Mouse (Mus musculus) olfactory bulb, adult 2 months (tissue): ENCODE data around the gene Igsf9b. TPM values are rescaled to one million over a fixed set of nuclear protein-coding genes. Genes with fewer than 3 reads are reported as not detected.

Source experiments
- H3K27ac ChIP-seq: fragments of 200-500 bp; 2 replicates; pipeline ENCODE4 v1.5.1; 2012; ENCODE audit warnings: low read depth, low read length; ENCODE audit not compliant: insufficient read depth
- H3K4me1 ChIP-seq: fragments of 200-500 bp; 2 replicates; pipeline ENCODE4 v1.6.1; 2012; ENCODE audit warnings: low read length; ENCODE audit not compliant: control insufficient read depth, insufficient read depth
- H3K4me3 ChIP-seq: fragments of 200-500 bp; 2 replicates; pipeline ENCODE4 v1.5.1; 2012; ENCODE audit warnings: mild to moderate bottlenecking, low read depth, low read length, moderate library complexity; ENCODE audit not compliant: insufficient read depth
- CTCF ChIP-seq: fragments of 200-500 bp; IDR thresholded peaks from 2 replicates; pipeline ENCODE4 v1.5.1; 2012; ENCODE audit warnings: low read depth, mild to moderate bottlenecking, low read length, moderate library complexity; ENCODE audit not compliant: insufficient read depth
- POLR2A ChIP-seq: fragments of 200-500 bp; IDR thresholded peaks from 2 replicates; pipeline ENCODE4 v1.6.1; 2012; ENCODE audit warnings: mild to moderate bottlenecking, low read depth, low read length, moderate library complexity; ENCODE audit not compliant: insufficient read depth
- WGBS: fragments of 180-500 bp; shearing (Covaris S2); methylation state at CpG from one replicate; pipeline ENCODE4 v1.1.7; 2018; 5-methylcytosine and 5-hydroxymethylcytosine counted together
- polyA plus RNA-seq: library from polyadenylated mRNA; stranded (reverse); fragments of >200 nt; gene quantifications from 2 replicates; pipeline ENCODE4 v1.2.4, GENCODE M21; 2012; ENCODE audit warnings: low replicate concordance; ENCODE audit not compliant: missing spikeins, insufficient read depth, insufficient read length

Igsf9b gene
- polyA plus RNA-seq, 1 experiment, result not detected

DNA sequence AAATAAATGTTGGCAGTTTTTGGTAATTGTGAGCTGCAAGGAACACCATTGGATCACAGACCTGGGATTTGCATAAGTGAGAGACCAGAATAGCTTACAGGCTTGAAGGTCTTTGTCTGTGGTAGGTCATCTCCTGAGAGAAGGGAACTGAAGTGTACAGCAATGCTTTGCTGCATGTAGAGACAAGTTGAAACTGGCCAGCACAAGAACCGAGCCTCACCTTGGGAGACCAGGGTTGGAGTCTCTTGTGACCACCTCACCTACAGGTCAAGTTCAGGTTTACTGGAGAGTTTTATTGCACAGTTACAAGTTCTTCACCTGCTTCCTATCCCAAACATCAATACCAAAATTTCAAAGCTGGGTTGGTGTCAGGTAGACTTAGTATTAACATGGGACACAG lies 40.2 kb downstream of the Igsf9b start:
- Histone ChIP-seq H3K4me1 (peaks cover 12% of the 10 kb centered on the region; the same call in 1 of the 2 replicates), H3K27ac (no peak overlapping the region), H3K4me3 (no peak overlapping the region)
- TF ChIP-seq POLR2A (no peak), CTCF (no peak)
- 88% methylated on average over 1 of the region's 1 CpGs for WGBS

DNA sequence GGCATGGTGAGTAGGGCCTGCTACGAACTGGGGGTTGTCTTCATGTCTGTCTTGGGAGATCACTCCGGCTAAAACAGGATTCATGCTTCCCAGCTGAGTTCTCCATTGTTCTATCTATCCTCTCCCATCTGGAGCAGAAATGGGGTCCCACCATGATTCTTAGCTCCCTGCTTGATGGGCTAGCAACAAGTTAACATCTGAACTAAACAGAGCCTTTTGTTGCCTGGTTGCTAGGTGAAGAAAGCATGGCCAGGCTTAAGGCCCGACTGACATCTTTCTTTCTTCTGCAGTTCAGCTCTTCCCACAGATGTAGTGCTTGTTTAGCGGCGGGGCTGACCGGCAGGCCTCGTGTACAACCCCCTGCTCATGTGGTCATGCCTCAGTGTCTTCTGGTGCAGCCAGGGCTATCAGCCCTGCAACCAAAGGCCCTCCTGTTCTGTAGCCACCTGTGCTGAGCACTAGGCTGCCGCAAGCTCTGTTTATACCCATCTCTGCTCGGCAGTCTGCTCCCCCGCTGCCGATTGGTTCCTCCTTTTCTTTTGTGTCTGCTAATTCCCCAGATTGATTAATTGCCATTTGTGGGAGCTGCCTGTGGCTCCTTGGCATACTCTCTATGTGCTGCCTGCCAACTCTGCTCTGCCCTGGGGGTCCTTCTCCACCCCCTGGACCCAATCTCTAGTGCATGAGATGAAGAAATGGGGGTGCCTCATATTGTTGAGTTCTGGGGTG lies 47.7 kb downstream of the Igsf9b start:
- H3K4me1 ChIP-seq, result peaks cover 6% of the 10 kb centered on the region
- no peak overlapping the region for H3K4me3 ChIP-seq
- WGBS, result 57% methylated on average over 11 of the region's 11 CpGs
- TF ChIP-seq CTCF (no peak), POLR2A (no peak)
- no peak overlapping the region for H3K27ac ChIP-seq

DNA sequence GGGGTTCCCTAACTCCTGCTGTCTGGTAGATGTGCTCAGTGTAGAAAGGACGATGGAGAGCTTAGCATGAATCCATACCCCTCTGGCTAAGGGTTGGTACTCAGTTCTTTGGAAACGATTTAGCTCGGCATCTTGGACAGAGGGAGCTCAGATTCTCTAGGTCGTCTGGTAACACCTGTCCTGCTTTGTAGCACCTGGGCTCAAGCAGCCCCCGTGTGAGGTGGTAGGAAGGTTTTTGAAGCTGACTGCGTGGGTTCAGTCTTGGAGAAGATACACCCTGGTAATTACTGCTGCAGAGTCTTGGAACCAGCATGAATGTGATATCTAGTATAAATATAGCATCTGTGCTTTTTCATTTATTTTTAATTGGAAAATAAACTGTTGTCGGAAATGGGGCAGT lies 54.1 kb downstream of the Igsf9b start:
- 53% methylated on average over 7 of the region's 7 CpGs for WGBS
- peaks cover 11% of the 10 kb centered on the region; the same call in 1 of the 2 replicates for H3K4me1 ChIP-seq
- H3K27ac ChIP-seq, result no peak overlapping the region
- no peak for TF ChIP-seq POLR2A
- no peak for TF ChIP-seq CTCF
- no peak overlapping the region for H3K4me3 ChIP-seq

DNA sequence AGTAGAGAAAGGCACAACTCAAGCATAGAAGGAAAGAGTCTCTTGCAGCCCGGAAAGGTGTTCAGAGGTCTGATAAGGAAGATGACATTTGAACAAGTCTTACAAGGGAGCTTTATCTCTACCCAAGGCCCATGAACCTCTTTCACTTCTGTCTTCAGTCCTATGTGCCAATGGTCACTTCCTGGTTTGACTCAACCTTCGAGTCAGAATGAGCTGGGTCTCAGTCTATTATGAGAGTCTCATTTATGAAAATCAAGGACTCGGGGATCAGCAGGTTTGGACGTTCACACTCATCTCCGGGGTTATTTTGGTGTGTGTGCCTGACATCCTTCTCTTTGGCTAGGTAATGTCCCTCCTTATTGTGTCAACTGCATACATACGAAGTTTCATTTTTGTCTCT lies 58.9 kb downstream of the Igsf9b start:
- Histone ChIP-seq H3K4me3 (no peak overlapping the region), H3K4me1 (peaks cover 7% of the 10 kb centered on the region; the same call in 1 of the 2 replicates), H3K27ac (no peak overlapping the region)
- WGBS, result 93% methylated on average over 6 of the region's 6 CpGs
- TF ChIP-seq CTCF (no peak), POLR2A (no peak)

DNA sequence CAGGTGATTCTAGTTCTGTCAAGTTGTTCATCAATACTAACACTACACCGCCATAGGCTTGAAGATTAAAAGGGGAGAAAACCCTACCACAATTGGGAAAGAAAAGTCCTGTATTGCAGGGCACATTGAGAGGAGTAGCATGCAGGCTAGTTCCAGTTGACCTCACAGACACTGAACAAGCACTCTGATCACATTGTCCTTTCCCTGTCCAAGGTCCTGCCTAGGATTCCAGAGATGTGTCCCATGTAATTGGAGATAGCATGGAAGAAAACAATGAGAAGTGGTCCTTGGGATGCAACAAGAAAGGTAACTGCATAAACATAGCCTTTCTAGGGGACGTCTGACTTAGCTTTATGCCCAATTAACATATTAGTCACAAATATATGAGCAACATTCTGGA lies 68.2 kb downstream of the Igsf9b start:
- no peak overlapping the region for H3K4me3 ChIP-seq
- TF ChIP-seq POLR2A (no peak), CTCF (no peak)
- 73% methylated on average over 2 of the region's 2 CpGs for WGBS
- H3K4me1 ChIP-seq, result no peaks in the 10 kb centered on the region
- H3K27ac ChIP-seq, result no peak overlapping the region

DNA sequence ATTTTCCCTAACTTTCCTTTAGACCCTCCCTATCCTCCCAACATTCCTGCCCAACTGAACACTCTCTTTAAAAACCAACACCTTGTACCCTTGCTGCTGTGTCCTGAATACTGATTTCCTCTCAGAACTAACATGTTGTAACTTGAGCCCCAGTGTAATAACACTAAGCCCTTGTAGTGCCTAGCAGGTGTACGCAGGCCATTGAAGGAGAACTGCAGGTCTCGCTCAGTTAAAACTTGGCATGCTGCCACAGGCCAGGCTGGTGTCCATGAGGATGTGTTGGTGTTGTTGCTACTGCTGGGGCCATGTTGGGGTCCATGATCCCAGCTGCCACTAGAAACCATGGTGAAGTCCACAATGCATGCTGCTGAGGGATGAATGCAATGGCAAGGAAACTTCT lies 70.1 kb downstream of the Igsf9b start:
- whole genome bisulfite sequencing, result 79% methylated on average over 2 of the region's 2 CpGs
- no peak overlapping the region for H3K4me3 ChIP-seq
- TF ChIP-seq POLR2A, result no peak
- TF ChIP-seq CTCF, result no peak
- no peak overlapping the region for H3K27ac ChIP-seq
- no peaks in the 10 kb centered on the region for H3K4me1 ChIP-seq

DNA sequence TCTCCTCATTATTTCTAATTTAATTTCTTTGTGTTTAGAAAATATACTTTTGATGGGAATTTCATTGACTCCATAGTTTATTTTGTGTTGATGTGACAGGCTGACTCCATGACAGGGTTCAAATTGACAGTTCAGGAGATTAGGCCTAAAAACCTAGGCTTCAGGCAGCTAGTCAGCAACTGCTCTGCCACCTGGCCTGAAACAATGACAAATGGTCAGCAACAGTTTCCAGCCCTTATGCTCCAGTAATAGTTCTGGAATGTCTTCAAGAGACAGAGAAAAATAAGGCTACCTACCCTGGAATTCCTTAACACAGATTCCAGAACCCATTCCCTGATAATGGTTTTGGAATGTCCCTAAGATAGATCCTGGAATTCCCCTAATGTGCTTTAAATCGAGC lies 76.7 kb downstream of the Igsf9b start:
- H3K4me1 ChIP-seq, result no peaks in the 10 kb centered on the region
- no peak overlapping the region for H3K27ac ChIP-seq
- 93% methylated on average over 1 of the region's 1 CpGs for WGBS
- no peak for TF ChIP-seq POLR2A
- no peak for TF ChIP-seq CTCF
- H3K4me3 ChIP-seq, result no peak overlapping the region

DNA sequence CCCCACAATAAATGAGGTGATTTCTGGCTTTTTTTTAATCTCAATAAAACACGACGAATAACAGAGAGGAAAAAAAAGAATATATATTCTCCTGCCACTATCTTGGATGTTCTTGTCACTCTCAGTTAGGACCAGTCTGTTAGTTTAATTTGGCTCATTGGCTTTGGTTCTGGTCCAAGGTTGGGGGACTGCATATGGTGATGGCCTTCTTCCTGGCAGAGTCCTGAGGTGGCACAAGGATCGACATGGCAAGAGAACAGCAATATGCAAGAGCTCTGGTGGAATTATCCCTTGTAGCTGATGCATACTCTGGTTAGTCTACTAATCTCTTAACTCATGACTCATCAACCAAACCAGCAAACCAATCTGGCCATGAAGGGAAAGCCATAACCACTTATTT lies 87.9 kb downstream of the Igsf9b start:
- Histone ChIP-seq H3K27ac (no peak overlapping the region), H3K4me3 (no peak overlapping the region), H3K4me1 (no peaks in the 10 kb centered on the region)
- 82% methylated on average over 3 of the region's 3 CpGs for WGBS
- no peak for TF ChIP-seq POLR2A
- TF ChIP-seq CTCF, result no peak

DNA sequence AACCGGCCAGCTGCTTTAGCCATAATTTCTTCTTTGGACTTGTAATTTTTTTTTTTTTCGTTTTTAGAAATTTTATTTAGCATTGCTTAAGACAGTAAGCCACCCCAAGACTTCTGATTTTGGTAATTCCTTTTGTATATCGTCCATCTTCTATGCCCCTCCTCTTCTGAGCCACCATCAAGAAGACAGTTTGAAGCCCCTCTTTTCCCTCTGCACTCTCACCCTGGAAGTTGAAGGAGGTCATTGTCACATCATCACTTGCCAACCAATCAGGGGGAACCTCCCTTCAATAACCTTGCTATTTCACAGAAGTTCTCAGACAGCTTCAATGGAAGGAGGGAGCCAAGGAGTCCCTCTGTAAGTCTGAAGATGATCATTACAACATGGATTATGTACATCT lies 97.5 kb downstream of the Igsf9b start, which contains the start of gene Spata19:
Gene Spata19 (plus strand): TSS at position 301 of the 400 bp plus-strand sequence.
- WGBS, result 78% methylated on average over 3 of the region's 3 CpGs
- Histone ChIP-seq H3K4me1 (no peaks in the 10 kb centered on the region), H3K4me3 (no peak within 1 kb of the TSS), H3K27ac (no peak within 1 kb of the TSS)
- no peak for TF ChIP-seq CTCF
- no peak for TF ChIP-seq POLR2A
